Mouse (Mus musculus): Measurements from ENCODE around the gene Prickle1.

Prickle1 gene

DNA sequence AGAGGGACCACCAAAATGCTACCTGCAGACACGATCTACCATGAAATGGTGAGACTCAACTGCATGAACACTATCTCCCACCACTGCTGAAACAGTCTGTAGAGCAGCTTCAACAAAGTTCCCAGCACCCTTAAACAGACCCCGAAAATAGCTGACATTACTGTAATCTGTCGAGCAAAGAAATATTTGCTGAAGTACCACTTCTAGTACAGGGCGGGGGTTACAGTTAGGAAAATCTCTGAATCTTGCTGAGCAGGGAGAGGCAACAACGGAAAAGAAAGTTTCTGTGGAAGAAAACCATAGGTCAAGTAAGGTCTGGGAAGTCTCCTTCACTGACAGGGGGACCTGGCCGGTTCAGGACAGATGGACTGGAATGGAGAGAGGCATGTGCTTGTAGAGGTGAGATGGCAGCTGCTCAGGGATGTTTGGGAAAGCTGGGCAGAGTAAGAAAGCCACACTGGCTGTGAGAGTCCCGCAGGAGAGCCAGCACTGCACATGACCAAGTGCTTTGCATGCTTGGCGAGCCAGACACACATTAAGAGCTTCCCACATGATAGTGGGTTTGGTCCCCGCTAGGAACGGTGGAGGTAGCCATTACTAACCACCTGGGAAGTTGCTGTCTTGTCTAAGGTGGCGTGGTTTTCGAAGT, 41.4 kb downstream of the Prickle1 start:
- no peak for DNase-seq (ENCODE audit: low read depth, low spot score)

- peak; percentile 71 for DNase-seq (ENCODE audit: low read depth, low spot score)
Measured at GRCm38 (mm10) chr15:93552169-93552568, 43.5 kb downstream of the Prickle1 start.

GRCm38 (mm10) chr15:93548297-93548696, 47.4 kb downstream of the Prickle1 start:
- no peak for DNase-seq (ENCODE audit: low read depth, low spot score)

GRCm38 (mm10) chr15:93539415-93539814, 56.3 kb downstream of the Prickle1 start:
- no peak for DNase-seq (ENCODE audit: low read depth, low spot score)

- no peak for DNase-seq (ENCODE audit: low read depth, low spot score)
Measured at GRCm38 (mm10) chr15:93538551-93539205, 57.0 kb downstream of the Prickle1 start.

DNA sequence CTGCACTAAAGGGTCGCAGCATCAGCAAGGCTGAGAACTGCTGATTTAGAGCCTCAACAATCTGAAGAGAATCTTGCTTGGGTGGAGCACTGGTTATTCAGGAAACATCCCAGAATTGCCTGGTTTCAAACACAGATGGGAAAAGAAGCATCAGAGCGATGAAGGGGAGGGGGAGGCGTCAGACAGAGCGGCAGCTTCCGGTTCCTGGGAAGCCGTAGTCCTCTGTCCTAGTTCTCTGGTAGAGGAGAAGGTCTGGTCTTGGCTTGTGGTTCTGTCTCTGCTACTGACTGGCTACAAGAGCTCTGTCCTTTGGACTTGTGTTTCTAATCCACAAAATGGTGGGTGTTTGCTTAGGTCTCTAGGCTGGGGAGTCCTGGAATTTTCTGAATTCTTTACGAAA, 57.9 kb downstream of the Prickle1 start:
- DNase-seq (ENCODE audit: low read depth, low spot score): no peak

DNA sequence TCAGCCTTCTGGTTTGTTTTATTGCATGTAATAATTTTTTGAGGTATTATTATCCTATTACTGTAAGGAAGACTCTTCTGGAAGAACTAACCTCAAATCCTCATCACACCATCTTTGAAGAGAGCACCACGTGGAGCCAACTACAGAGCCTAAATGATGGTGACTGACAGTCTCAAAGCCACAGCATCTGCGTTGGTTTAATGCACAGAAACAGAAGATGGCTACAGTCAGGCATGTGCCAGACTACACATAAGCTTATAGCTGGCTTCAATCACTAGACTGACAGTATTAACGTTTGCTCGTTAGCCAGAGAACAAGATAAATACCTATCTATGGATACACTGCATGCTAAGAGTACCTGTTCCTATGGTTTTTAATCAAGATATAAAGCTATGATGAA, 59.5 kb downstream of the Prickle1 start:
- DNase-seq (ENCODE audit: low read depth, low spot score): no peak

DNA sequence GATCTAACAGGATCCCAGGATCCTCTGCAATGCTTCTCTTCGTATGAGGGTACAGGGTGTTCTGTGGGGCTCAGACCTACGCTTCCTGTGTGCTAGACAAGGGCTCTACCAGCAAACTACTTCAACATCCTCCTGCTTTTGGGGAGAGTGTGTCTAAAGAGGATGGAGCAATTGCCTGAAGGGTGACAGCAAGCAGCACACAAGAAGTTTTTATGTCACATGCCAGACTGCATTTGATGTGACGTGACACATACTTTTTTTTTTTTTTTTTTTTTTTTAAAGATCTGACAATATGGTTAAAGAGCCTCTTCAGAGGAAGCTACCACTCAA, 65.0 kb downstream of the Prickle1 start:
- peak; percentile 38 for DNase-seq (ENCODE audit: low read depth, low spot score)

GRCm38 (mm10) chr15:93529831-93530702, 65.6 kb downstream of the Prickle1 start:
- DNase-seq (ENCODE audit: low read depth, low spot score): no peak

GRCm38 (mm10) chr15:93525305-93525917, 70.3 kb downstream of the Prickle1 start:
- no peak for DNase-seq (ENCODE audit: low read depth, low spot score)

- no peak for DNase-seq (ENCODE audit: low read depth, low spot score)
Measured at GRCm38 (mm10) chr15:93521787-93522180, 73.9 kb downstream of the Prickle1 start.

- no peak for DNase-seq (ENCODE audit: low read depth, low spot score)
Measured at GRCm38 (mm10) chr15:93521088-93521786, 74.5 kb downstream of the Prickle1 start.

GRCm38 (mm10) chr15:93519836-93520826, 75.6 kb downstream of the Prickle1 start:
- no peak for DNase-seq (ENCODE audit: low read depth, low spot score)

- DNase-seq (ENCODE audit: low read depth, low spot score): peak; percentile 81
Measured at GRCm38 (mm10) chr15:93518941-93519835, 76.5 kb downstream of the Prickle1 start.

DNA sequence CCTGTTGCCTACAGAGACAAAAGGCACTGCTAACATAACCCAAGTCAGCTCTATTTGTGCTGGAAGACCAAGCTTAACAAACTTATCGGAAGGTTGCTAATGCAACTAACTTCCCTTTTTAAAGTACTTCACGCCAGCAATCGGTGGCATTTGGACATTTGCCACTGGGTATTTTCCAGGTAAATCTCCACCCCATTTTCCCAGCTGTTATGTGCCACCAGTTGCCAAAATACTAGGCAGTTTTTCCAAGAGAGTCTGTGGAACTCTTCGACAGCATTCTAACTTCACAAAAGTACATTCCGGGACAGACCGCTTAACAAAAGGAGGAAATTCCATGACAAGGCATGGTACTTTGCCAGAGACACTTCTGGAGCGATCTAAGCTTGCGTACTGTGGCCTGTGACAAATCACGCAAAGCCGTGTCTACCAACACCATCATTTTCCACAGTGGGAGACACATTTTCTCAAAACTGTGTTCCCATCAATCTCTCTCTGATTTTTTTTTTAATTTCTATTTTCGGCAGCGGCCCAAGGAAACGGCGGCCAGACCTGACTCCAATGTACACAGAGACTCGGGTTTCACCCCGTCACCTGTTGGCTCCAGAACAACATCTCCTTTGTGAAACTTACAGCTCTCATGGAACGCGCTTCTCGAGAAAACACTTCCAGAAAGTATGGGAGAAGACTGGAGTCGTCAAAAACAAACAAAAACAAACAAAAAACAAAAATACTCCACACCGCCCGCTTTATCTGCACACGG, 77.4 kb downstream of the Prickle1 start:
- no peak for DNase-seq (ENCODE audit: low read depth, low spot score)

DNA sequence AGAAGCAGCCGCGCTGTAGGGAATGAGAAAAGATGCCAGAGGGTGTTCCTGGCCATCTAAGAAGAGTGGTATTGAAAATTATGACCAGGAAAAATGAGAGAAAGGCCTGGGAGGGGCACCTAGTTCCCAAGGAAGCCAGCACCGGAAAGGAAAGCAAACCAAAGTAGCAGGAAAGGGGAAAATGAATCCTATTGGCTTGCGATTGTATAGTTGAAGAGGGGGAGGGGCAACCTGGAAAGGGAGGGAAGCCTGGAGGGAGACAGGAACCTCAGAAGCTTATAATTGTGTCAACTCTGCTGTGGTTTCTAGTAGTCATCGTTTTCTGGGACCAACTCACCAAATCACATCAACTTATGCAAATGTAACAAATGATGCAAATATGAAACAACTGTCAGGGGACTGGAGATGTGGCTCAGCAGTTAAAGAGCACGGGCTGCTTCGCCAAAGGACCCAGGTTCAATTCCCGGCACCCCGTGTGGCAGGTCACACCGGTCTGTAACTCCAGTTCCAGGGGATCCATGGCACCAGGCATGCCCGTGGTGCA, 78.6 kb downstream of the Prickle1 start:
- no peak for DNase-seq (ENCODE audit: low read depth, low spot score)

- no peak for DNase-seq (ENCODE audit: low read depth, low spot score)
Measured at GRCm38 (mm10) chr15:93515316-93515715, 80.4 kb downstream of the Prickle1 start.

GRCm38 (mm10) chr15:93513939-93514341, 81.8 kb downstream of the Prickle1 start:
- DNase-seq (ENCODE audit: low read depth, low spot score): peak; percentile 28

All from CD4-positive helper T cell, adult 2 months (primary cell).